Mouse (Mus musculus) urinary bladder, adult 18-20 months (tissue): ENCODE results near the gene Efcab11.
"Not testable (repeated sequence)": the region's sequence is repeated elsewhere in the genome, so short reads cannot be mapped to it uniquely, and the experiment has no call there.

Experiments
- DNase-seq, 2 experiments: peaks; one replicate each; pipeline ENCODE4 v3.0.0; 2022; ENCODE audit warnings: low spot score in 2 of 2, mixed read lengths in 2 of 2

Efcab11 gene

DNA sequence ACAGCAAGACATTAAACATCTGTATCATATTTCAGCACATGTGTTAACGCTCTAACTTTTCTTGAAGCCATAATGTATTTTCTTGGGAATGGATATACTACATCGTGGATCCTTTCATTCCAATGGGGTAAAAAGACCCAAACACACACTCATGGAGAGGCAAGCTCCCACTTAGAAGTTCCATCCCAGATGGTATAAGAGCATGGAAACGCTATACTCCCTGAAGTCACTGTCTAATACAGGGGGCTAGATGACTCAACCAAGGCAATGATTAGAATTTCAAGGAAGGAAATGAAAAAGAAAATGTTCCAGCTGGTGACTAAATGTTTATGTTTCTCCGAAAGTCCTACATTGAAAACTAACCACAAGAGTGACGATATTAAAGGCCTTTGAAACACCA is 76.3 kb downstream of the Efcab11 start:
- no peak for DNase-seq

DNA sequence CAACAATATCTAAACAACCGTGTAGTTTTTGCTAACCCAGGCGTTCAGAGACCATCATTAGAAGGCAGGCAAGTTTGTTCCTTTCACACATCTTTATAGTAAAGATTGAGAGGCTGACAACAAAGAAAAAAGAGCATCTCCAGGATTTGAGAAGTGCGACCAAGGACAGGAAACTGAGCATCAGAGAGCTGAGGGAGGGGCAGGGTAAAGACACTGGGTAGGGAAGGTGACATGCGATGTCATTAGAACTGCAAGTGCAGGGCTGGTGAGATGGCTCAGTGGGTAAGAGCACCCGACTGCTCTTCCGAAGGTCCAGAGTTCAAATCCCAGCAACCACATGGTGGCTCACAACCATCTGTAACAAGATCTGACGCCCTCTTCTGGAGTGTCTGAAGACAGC is 77.5 kb downstream of the Efcab11 start:
- not testable (repeated sequence) for DNase-seq

DNA sequence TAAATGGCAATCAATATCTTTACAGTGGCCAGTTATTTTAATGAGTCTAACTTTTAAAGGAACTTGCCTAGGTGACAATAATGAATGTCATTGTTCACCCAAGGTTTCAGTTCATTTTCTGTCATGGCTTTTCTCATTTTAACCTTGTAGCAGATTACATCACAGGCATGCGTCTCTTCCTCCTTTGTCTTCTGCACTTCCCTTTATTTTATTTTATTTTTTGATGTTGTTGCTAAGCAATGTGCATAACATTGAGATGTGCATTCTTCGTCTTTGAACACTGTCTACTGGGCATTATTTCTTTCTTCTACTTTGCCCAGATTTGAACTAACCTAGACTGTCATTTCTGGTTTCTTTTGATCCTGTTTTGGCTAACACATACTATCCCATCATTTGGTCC is 88.3 kb downstream of the Efcab11 start:
- DNase-seq, result no peak

DNA sequence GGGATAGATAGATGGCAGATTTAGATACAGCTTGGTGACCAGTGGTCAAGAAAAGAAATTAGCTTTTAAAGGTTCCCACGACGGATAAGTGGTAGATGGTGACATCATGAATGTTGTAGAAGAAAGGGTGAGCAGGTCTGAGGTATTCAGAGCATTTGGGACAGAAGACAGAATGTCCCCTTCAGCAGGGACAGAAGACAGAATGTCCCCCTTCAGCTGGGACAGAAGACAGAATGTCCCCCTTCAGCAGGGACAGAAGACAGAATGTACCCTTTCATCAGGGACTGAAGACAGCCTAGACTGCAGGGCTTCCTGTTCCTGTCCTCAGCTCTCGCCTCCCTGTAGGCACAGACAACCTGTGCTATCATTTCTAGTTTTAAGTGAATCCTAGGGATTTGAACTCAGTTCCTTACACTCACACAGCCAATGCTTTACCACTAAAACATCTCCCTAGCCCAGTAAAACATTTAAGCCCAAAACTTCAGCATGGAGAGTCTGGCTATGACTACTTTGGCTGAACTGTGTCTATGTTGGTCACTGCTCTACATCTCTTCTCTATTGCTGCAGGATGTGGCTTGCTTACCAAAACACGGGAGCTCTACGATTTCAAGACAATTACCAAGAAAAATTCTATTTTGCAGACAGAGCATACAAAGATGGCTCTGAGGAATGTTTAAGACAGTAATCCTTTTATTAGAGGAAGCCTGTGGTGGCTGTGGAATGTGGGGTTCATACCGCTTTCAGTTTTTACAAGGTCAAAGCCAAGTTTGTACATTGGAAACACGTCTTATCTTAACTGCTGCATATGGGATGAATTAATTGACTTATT is 89.2 kb downstream of the Efcab11 start:
- no peak for DNase-seq

DNA sequence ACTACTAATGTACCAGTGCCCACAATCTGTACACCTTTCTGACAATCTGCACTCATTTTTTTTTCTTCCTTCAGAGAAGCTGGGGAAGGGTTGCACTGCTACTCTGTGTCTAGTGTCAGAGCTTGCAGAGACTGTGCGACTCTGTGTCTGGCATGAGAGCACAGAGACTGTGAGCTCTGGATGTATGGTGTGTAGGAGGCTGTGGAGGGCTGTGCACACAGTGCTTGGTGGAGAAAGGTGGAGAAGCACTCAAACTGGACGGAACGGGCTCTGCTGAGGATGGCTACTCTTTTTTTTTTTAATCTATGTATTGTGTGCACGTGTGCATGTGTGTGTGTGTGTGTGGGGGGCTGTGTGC is 90.1 kb downstream of the Efcab11 start:
- DNase-seq, result no peak

DNA sequence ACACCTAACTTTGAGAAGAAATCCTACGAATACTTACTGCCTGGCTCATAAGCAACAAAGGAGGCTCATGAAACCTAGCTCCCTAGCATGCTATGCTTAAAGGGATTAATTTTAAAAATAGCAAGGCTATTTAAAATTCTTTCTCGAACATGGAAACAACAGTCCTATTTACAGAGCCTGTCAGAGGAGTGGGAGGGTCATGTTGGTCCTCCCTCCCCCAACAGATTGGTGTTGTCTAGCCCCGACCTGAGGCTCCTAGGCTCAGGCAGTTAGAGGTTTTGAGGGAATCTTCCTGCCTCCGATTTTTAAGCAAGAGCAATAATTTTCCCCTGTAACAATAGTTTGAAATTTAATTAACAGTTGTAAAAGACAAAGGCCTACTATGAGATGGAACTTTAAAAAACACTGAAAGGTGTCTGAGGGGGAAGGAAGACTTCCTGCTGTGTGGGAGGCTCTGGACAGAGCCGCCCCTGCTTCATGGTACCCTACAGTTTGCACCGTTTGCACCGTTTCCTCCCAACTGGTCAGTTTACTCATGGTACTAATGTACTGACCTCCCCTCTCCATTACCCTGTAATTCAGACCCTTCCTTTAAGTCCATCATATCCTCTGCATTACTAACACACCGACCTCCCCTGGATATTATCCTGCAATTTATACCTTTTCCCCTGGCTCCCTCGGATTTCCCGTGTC is 90.6 kb downstream of the Efcab11 start:
- DNase-seq, result no peak

DNA sequence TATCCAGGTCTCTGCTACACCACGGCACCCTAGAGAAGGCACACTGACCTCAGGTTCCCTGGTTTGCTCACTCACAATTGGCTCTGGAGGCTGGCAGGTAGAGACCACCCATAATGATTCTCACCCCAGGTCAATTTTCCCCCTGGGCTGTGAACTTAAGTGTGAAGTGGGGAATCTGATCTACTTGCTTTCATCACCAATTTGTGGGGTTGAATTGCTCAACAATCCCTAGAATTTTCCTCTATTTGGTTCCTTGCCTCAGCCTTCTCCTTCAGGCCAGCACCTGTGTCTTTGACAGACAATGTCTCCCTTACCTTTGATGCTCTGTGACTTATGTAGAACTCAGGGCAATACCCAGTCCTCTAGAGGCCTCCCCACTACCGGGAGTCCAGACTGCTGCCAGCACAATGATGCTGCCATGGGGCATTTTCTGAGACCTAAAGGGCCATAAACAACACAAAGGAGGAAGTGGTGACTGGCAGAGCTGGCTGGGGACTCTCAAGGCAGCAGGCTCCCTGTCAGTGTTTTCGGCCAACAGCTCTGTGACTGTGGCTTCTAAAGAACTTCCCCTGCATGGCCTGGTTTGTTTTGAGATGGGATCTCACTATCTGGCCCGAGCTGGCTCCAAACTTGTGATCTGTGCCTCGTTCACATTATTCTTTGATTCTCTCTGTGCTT is 94.8 kb downstream of the Efcab11 start:
- peak in 1 of 2 experiments; percentile 1 for DNase-seq

DNA sequence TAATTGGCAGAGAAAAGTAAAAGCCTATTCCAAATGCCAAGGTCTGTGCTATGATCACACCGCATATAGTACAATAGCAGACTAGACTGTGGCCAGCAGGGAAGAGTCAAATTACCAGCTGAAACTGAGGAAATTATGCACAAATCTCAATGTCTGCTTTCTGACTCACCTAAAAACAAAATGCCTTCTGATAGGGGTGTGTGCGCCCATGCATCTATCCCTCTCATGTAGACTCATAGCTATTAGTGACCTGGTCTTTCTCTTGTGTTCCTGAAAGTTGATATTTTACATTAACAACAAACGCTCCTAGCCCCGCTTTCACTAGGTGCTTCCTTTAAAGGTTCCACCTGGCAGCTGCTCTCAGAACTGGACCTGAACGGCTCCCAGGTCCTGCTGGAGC is 102.5 kb downstream of the Efcab11 start:
- no peak for DNase-seq

DNA sequence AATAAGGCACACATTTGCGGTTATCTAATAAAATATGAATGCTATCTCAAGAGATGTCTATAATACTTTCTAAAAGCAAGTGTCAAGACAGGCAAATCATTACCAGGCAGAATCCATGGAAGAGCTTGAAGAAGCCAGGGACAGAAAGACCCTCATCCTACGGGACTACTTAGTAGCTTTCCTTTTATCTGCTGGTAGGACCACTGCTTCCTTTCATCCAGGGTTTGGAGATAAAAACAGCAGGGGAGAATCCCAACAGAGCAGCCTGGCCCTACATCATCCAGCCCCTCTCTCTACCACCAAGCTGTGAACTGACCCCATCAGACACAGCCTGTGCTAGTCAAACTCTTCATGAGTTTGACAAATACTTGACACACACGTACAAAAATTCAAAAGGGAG is 103.8 kb downstream of the Efcab11 start:
- DNase-seq, result no peak

DNA sequence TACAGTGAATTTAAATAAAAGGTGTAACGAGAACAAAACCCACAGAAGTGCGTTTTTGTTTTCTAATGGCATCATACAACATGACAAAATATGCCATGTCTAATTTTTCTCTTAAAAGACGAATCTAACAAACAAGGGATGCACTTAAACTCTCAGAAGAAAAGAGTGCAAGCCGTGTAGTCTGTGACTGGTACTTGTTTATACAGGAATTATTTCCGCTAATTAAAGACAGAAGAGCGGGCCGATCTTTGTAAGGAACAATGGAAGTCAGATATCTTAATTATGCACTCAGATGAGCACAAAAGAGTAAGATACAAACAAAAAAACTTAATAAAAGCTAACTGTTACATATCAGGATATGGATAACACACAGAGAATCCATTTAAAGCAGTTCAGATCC is 104.3 kb downstream of the Efcab11 start:
- no peak for DNase-seq

DNA sequence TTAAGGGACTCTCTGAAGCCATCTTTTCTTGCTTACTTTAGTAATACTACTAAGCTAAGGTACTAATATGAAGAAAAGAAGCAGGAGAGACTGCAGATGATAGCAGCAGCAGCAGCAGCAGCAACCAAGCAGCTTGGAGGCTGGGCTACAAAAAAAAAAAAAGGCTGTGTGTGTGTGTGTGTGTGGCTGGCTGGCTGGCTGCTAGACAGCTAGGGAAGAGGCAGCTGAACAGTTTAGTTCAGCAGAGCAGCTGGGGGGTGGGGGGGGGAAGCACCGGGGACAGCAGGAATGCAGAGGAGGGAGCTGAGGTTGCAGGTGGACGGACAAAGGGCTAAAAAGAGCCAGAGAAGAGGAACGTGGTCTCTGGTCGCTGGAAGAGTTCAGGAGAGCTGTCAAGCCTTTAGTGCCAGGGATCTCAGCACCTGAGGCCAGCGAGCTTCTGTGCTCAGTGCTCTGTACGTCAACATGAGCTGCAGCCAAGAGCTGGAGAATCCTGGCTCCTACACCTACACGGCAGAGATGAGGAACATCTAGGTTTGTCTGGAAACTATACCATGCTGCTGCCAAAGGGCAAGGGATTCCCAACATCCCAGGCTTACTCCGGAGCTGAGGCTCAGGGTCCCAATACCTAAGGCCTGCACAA is 107.6 kb downstream of the Efcab11 start:
- no peak for DNase-seq

DNA sequence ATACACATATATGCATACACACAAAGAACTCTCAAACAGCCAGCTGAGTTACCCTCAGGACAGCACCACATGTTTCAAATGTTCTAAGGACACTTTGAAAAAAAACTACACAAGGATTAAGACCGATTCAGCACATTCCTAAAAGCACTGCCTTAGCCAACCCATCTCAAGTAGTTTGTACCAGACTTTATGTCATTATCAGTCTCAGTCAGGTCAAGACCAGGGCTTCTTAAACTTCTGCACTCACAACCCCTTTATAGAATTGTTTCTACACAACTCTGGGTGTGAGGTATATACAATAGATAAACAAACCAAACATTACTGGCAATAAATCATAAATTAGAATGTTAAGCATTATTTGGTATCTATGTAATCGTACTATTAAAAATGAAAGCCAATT is 109.4 kb downstream of the Efcab11 start:
- DNase-seq, result no peak

DNA sequence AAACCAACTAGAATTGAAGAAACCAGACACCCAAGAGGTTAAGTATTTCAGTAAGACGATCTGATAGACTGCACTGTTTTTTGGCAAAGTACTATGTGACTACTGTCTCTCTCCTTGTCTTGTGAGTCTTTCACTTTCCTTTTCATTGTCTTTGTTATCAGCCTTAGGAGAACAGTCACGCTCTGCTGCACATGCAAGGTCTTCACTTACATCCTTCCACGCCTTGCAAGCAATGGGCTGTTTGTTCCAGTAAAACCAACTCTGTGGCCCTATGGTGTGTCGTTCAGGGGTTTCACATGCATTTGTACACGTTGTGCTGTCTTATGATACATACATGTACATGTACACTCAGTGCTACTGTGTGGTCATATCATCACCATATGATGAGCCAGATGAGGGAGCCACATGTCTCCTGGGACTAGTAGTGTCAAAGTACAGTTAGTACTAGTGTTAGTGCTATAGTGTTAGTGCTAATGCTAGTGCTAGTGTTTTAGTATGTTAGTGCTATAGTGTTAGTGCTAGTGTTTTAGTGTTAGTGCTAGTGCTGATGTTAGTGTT is 110.5 kb downstream of the Efcab11 start:
- DNase-seq, result no peak

DNA sequence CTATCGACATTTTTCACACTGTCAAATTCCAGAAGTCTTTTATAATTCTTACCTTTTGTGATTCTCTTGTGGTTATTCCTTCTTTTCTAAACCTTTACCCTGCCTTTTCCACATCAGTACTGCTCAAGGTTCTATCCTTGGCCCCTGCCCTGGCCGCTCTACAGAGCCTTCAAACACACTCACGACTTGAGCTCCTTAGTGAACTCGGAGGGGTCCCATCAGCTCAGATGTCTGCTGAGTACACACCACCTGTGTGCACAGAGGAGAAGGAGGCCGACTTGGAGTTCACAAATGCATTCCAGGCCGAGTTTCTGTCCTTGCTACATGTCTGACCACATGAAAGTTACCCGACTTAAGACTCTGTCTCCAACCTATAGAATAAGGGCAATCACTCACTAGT is 113.2 kb downstream of the Efcab11 start:
- DNase-seq, result no peak

DNA sequence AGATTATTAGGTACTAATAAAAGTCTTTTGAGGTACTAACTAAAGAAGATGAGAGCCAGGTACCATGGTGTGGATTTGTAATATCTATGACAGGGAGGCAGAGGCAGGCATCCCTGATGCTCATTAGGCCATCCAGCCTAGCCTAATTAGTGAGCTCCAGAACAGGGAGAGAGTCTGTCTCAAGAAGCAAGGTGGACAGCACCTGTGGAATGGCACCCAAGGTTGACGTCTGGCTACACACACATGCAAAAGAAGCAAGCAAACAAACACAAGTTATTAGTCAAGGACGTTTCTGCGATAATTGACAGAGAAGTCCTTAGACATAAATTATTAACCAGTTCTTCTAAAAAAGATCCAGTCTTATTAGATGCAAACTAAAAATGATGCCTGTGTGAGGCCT is 114.6 kb downstream of the Efcab11 start:
- DNase-seq, result no peak

DNA sequence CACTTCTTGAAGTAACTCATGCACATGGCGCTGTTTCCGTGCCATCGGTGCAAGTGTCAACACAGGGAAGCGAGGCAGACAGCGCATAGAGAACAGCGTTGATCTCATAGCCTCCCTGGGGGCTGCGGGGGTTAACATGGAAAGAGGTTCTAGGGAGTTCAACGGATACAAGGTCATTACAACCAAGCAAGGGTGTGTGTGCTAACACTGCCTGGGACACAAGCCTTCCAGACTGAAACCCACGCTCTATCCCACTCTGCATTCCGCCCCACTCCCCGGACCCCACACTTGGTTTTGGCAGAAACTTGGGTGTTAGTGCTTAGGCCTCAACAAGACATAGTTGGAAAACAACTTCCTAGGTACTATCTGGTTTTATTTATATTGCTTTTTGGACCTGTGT is 116.5 kb downstream of the Efcab11 start:
- DNase-seq, result no peak

DNA sequence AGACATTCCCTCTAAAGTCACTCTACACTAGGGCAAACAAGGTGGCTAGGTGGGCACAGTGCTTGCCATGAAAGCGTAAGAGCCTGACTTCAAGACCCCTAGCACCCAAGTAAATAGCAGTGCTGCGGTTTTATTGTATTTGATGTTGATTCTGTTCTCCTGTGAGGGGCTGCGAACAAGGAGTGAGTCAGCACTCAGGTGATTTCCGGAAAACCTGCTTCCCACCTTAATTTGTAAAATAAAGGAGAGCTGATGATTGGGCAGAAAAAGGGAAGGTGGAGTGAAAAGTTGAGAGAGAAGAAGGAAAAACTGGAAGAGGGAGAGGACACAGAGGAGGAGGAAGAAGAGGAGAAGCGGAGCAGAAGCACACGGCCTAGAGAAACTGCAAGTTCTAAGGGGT is 118.3 kb downstream of the Efcab11 start:
- no peak for DNase-seq

DNA sequence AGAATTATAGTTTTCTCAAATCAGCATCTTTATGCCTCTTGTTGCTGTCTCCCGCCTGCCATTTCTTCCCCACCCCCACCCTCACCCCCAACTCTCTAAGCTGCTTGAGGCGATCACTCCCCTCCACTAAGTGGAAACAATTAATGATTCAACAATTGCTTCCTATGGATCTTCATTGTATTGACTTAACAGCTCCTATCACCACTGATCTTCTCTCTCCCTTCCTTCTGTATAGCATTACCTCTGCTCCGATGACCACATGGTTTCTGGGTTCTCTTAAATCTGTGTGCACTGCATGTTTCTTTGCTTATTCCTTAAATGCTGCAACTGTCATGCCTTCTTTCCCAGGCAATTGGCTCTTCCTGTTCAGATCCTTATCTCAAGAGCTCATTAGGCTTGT is 120.2 kb downstream of the Efcab11 start:
- no peak for DNase-seq

DNA sequence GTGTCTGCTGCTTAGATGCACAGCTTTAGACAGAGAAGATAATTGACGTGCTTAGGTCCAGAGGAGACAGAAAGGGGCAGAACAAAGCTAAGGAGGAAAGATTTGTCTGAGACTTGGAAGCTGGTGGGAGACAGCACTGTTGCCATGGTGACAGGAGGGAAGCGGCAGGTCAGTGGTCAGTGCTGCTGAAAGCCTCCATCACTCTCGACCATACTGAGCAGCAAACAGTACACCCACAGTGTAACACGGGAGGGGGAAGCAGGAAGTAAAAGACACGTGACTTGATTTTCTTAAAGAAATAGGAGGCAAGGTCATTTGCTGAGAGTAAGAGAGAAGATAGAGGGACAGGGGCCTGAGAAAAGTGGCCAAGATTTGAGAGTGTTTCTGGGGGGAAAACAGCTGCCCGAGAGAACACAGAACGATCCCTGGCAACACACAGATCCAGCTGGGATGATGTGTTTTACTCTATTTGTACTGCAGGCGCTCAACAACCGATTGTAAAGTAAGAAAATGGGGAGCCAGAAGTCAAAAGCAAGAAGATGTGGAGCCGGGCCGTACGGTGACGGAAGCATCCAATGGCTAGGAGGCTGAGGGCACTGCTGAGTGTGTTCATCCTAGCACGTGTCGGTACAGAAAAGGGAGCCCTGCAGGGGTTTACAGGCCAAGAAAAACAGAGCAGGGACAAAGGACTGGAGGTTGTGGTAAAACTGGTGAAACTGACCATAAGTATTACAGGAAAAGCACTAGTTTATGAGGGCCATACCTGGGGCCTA is 126.3 kb downstream of the Efcab11 start:
- DNase-seq, result no peak

DNA sequence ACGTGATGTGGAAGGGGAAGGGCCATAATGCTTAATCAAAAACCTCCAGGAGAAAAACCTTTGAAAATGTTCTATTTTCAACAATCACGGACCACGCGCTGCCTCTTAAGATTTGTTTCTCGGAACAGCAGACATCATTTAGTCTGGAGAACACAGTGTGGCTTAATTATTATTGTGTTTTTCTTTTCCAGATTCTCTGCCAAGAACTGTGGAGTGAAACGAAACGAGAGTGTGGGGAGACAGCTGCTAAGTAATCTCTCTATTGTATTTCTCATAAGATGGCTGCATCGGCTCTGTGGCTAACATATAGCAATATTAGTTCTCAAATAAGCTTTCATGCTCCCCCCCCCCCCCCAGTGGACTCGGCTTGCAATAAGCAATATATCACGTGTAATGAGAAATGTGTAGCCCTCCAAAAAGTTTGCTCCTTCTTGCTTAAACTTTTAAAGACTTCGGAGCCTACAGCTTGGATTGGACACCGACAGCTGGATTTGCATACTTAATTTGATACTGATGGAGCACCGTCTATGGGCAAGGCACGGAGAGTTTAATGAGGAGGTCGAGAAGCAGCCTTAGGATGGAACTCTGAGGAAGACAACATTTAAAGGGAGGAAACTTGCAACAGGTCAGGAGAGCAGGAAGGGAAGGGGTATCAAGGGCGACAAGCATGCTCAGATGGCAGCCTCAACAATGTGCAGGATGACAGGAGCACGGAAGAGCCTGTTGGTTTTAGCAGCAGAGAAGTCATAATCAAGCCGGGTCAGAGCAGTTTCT is 127.1 kb downstream of the Efcab11 start:
- no peak for DNase-seq

DNA sequence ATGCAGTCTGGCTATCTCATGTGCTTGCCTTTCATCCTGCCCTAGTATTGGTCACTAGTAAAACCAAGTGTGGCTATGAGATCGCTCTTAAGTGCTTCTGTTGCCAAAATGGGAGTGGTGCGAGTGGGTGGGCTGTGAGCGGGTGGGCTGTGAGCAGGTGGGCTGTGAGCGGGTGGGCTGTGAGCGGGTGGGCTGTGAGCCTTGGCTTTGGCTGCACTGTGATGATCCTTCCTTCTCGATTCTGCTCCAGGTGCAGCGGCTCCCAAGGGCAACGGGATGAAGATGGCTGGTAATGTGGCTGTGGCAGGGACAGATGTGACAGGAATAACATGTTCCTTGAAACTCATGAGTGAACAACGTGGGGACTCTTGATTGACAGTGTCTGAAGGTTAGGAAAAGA is 128.0 kb downstream of the Efcab11 start:
- no peak for DNase-seq
